ENCODE assay signal across 18 mouse cellular contexts in the genomic region with DNA sequence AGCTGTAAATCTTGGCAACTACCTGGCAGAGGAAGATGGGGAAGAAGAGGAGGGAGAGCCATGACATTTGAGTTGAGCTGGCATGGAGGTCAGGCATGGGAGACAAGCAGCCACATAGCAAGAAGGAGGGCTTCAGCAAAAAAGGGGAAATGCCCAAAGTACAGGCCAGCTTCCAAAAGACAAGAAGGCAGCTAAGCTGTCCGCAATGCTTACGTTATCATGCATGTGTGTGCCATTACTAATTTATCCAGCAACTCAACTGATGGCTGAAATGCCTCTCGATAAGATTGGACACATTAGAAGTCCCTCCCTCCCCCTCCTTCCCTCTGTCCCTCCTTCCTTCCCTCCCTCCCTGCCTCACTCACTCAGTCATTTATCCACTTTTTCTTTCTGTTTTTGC.
DNase-seq lines count a peak whose midpoint lies in the region; ATAC-seq and TF ChIP-seq lines count a peak whose summit lies in the region.
"Had no signal": no experiment of that assay in that cellular context is flagged by ENCODE, and none has a peak within 500 bp of the region (broad histone marks: within the 10 kb centered on the region; RNA-seq: fewer than 3 reads in every experiment).

No protein-coding gene starts in this region.

- no peaks in the 10 kb centered on the region for H3K79me2 ChIP-seq in MEL (ENCODE audit: control insufficient read depth, insufficient read depth, low read length, poor library complexity)

- peaks cover 0 to 28% of the 10 kb centered on the region in 2 experiments; a peak in 2 of 4 replicates for H3K4me1 ChIP-seq in MEL (ENCODE audit: control insufficient read depth in 1 of 2, insufficient read depth in 2 of 2, low read length in 2 of 2)
- H3K4me1 ChIP-seq in forebrain, embryonic 14.5 days (ENCODE audit: control insufficient read depth, insufficient read depth, low read length): no peaks in the 10 kb centered on the region

- H3K4me3 ChIP-seq in MEL (ENCODE audit: control insufficient read depth in 1 of 2, insufficient read depth in 1 of 2, low read depth in 2 of 2, low read length in 2 of 2): no peak overlapping the region
- no peak overlapping the region for H3K4me3 ChIP-seq in forebrain, embryonic 14.5 days (ENCODE audit: low read depth, low read length)

- H3K4me2 ChIP-seq in forebrain, embryonic 14.5 days (ENCODE audit: low read length): no peak overlapping the region

- peaks cover 0 to 6% of the 10 kb centered on the region in 2 experiments; a peak in 2 of 4 replicates for H3K36me3 ChIP-seq in MEL (ENCODE audit: control insufficient read depth in 1 of 2, insufficient read depth in 2 of 2, low read length in 2 of 2)
- no peaks in the 10 kb centered on the region for H3K36me3 ChIP-seq in forebrain, embryonic 14.5 days (ENCODE audit: control insufficient read depth, insufficient read depth, low read length)
- H3K36me3 ChIP-seq: G1E had no signal

- ATAC-seq in forebrain, embryonic 14.5 days: no peak
- ATAC-seq: activated CD4-positive, CD25-positive, alpha-beta regulatory T cell, adult 4 months; CD4-positive, CD25-positive, alpha-beta regulatory T cell, adult 4 months; Patski had no signal

- TF ChIP-seq POLR2A in MEL (IDR thresholded peaks at IDR 0.05; ENCODE audit: control insufficient read depth in 1 of 2, insufficient read depth in 1 of 2, low read depth in 1 of 2, low read length in 2 of 2, poor library complexity in 1 of 2): no peak

- H3K27me3 ChIP-seq in MEL (ENCODE audit: control insufficient read depth in 1 of 2, insufficient read depth in 2 of 2, low read length in 2 of 2): no peaks in the 10 kb centered on the region
- no peaks in the 10 kb centered on the region for H3K27me3 ChIP-seq in forebrain, embryonic 14.5 days (replicated peaks; ENCODE audit: control insufficient read depth, insufficient read depth, low read length)
- H3K27me3 ChIP-seq: Patski had no signal

- TF ChIP-seq CTCF in MEL (IDR thresholded peaks at IDR 0.05 in 2 of 3, conservative IDR thresholded peaks at IDR 0.05 in 1 of 3; ENCODE audit: control insufficient read depth in 1 of 3, insufficient read depth in 1 of 3, low read depth in 2 of 3, low read length in 3 of 3, poor library complexity in 1 of 3, severe bottlenecking in 1 of 3): no peak

- no peak overlapping the region for H3K9ac ChIP-seq in MEL (ENCODE audit: control insufficient read depth, low read depth, low read length, poor library complexity, severe bottlenecking)
- no peak overlapping the region for H3K9ac ChIP-seq in forebrain, embryonic 14.5 days (ENCODE audit: low read length)

- TF ChIP-seq RAD21 in MEL (IDR thresholded peaks at IDR 0.05; ENCODE audit: low read depth, low read length): no peak

- peak in 1 of 2 experiments; percentile 57; a peak in 1 of 4 replicates for TF ChIP-seq EP300 in MEL (IDR thresholded peaks at IDR 0.05; ENCODE audit: low read depth in 1 of 2, low read length in 2 of 2)

- DNase-seq in MEL (ENCODE audit: low read depth, low spot score): peak; percentile 70
- no peak for DNase-seq in forebrain, embryonic 14.5 days (ENCODE audit: low spot score)
- DNase-seq: adrenal gland, adult 2 months; adrenal gland, adult 8-10 months; adrenal gland, postnatal 10 days; adrenal gland, postnatal 14 days; adrenal gland, postnatal 25 days; adrenal gland, postnatal 36 days; B cell, adult 2 months; cerebellum, adult 11 months; cerebellum, adult 11-12 months; cerebellum, adult 18-20 months; cerebellum, adult 2 months; cerebellum, adult 8-10 months had no signal

- no peak overlapping the region for H3K27ac ChIP-seq in MEL (ENCODE audit: control insufficient read depth, low read depth, low read length)
- no peak overlapping the region for H3K27ac ChIP-seq in forebrain, embryonic 14.5 days (ENCODE audit: low read depth, low read length)

- WGBS in forebrain, embryonic 14.5 days: 92% methylated on average over 3 of the region's 3 CpGs

- no peaks in the 10 kb centered on the region for H3K9me3 ChIP-seq in MEL (replicated peaks; ENCODE audit: insufficient read depth, low read length)
- no peaks in the 10 kb centered on the region for H3K9me3 ChIP-seq in forebrain, embryonic 14.5 days (replicated peaks; ENCODE audit: control insufficient read depth, low read length)
- H3K9me3 ChIP-seq: G1E had no signal

TF ChIP-seq in MEL, 35 proteins besides CTCF, POLR2A, EP300 and RAD21:
- TF ChIP-seq ETS1 (IDR thresholded peaks at IDR 0.05; ENCODE audit: low read depth, low read length) (peak; percentile 40; the same call in 1 of the 2 replicates), ZMIZ1 (IDR thresholded peaks at IDR 0.05; ENCODE audit: low read depth, low read length) (no peak), SMC3 (IDR thresholded peaks at IDR 0.05; ENCODE audit: low read depth, low read length) (0 out of 2 replicates have a peak, but pooled peaks have one; percentile 16), GATA1 (IDR thresholded peaks at IDR 0.05; ENCODE audit: low read depth, low read length) (peak; percentile 37; the same call in 1 of the 2 replicates)
